Mouse (Mus musculus): ENCODE results near the gene Ranbp3.

DNA sequence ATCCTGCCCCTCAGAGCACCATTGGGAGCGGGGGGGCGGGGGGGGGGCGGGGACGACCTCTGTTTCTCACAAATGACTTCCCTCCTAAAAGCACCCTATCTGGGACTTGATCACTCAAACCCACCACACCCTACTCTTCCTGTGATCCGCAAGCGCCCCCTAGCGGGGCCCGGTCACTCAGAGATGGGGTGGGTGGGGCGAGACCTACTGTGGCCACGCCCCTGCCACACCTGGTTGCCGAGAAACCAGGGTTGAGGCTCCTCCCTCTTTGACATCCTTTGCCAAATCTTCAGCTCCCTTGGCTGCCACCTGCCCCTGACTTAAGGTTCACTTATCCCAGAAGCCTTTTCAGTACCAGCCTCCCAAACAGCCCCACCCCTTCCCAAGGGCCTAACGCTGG is 85.0 kb downstream of the Ranbp3 start:
- TF ChIP-seq CTCF (conservative IDR thresholded peaks at IDR 0.05 in 1 of 2, IDR thresholded peaks at IDR 0.05 in 1 of 2; ENCODE audit: low read depth in 2 of 2, low read length in 2 of 2) (peak; percentile 23 to 61; a peak in 2 of 4 replicates), TCF12 (IDR thresholded peaks at IDR 0.05; ENCODE audit: low read depth, low read length) (no peak), MEF2A (IDR thresholded peaks at IDR 0.05; ENCODE audit: borderline replicate concordance, low read depth, low read length) (0 out of 2 replicates have a peak, but pooled peaks have one; percentile 25), EP300 (IDR thresholded peaks at IDR 0.05; ENCODE audit: low read length) (no peak), SIN3A (IDR thresholded peaks at IDR 0.05; ENCODE audit: low read length) (no peak)

Data from CH12.LX (cell line).